Mouse (Mus musculus): ENCODE measurements around the gene Hs1bp3. TPM values are rescaled to one million over a fixed set of nuclear protein-coding genes. Genes with fewer than 3 reads are reported as not detected.

Hs1bp3 gene
- polyA plus RNA-seq, 1 experiment from 2014 or later: 19.0 TPM

- Histone ChIP-seq H3K9me3 (peaks cover 3% of the 10 kb centered on the region; the same call in 1 of the 2 replicates), H3K27me3 (no peaks in the 10 kb centered on the region), H3K27ac (no peak overlapping the region), H3K36me3 (no peaks in the 10 kb centered on the region), H3K4me3 (no peak overlapping the region), H3K9ac (no peak overlapping the region), H3K4me1 (peaks cover 12% of the 10 kb centered on the region), H3K4me2 (no peak overlapping the region)
- ATAC-seq (ENCODE audit: insufficient number of reproducible peaks, insufficient read depth, low FRiP score, low TSS enrichment, low read depth): no peak
- WGBS: 91% methylated on average over 4 of the region's 4 CpGs
Measured at GRCm38 (mm10) chr12:8355011-8355410, 41.8 kb downstream of the Hs1bp3 start.

- no peak overlapping the region for H3K4me3 ChIP-seq
- peaks cover 3% of the 10 kb centered on the region; the same call in 1 of the 2 replicates for H3K9me3 ChIP-seq
- WGBS: 50% methylated on average over 5 of the region's 5 CpGs
- no peak for ATAC-seq (ENCODE audit: insufficient number of reproducible peaks, insufficient read depth, low FRiP score, low TSS enrichment, low read depth)
- H3K9ac ChIP-seq: 0 out of 2 replicates have a peak overlapping the region, but pooled peaks have one; percentile 40
- H3K27ac ChIP-seq: peak overlapping the region; percentile 66
- H3K4me1 ChIP-seq: peaks cover 10% of the 10 kb centered on the region
- no peaks in the 10 kb centered on the region for H3K36me3 ChIP-seq
- 0 out of 2 replicates have a peak overlapping the region, but pooled peaks have one; percentile 7 for H3K4me2 ChIP-seq
- H3K27me3 ChIP-seq: no peaks in the 10 kb centered on the region
Measured at GRCm38 (mm10) chr12:8357449-8357848, 44.2 kb downstream of the Hs1bp3 start.

- 80% methylated on average over 5 of the region's 5 CpGs for WGBS
Measured at GRCm38 (mm10) chr12:8358344-8358966, 45.2 kb downstream of the Hs1bp3 start.

GRCm38 (mm10) chr12:8359418-8360112, 46.3 kb downstream of the Hs1bp3 start:
- H3K27ac ChIP-seq: no peak overlapping the region
- H3K9ac ChIP-seq: no peak overlapping the region
- H3K4me3 ChIP-seq: no peak overlapping the region
- H3K36me3 ChIP-seq: no peaks in the 10 kb centered on the region
- peaks cover 3% of the 10 kb centered on the region; the same call in 1 of the 2 replicates for H3K9me3 ChIP-seq
- peaks cover 10% of the 10 kb centered on the region for H3K4me1 ChIP-seq
- no peak for ATAC-seq (ENCODE audit: insufficient number of reproducible peaks, insufficient read depth, low FRiP score, low TSS enrichment, low read depth)
- H3K4me2 ChIP-seq: no peak overlapping the region
- no peaks in the 10 kb centered on the region for H3K27me3 ChIP-seq
- 97% methylated on average over 3 of the region's 3 CpGs for WGBS

More at GRCm38 (mm10) chr12:8358344-8358966, 45.2 kb downstream of the Hs1bp3 start:
- H3K4me3 ChIP-seq: no peak overlapping the region
- no peaks in the 10 kb centered on the region for H3K27me3 ChIP-seq
- no peak for ATAC-seq (ENCODE audit: insufficient number of reproducible peaks, insufficient read depth, low FRiP score, low TSS enrichment, low read depth)
- no peak overlapping the region for H3K4me2 ChIP-seq
- H3K9ac ChIP-seq: no peak overlapping the region
- peaks cover 3% of the 10 kb centered on the region; the same call in 1 of the 2 replicates for H3K9me3 ChIP-seq
- H3K4me1 ChIP-seq: peaks cover 10% of the 10 kb centered on the region
- H3K27ac ChIP-seq: peak overlapping the region; percentile 66
- no peaks in the 10 kb centered on the region for H3K36me3 ChIP-seq

- H3K27ac ChIP-seq: no peak overlapping the region
- 63% methylated on average over 5 of the region's 5 CpGs for WGBS
- H3K27me3 ChIP-seq: no peaks in the 10 kb centered on the region
- H3K9me3 ChIP-seq: no peaks in the 10 kb centered on the region
- no peak overlapping the region for H3K4me3 ChIP-seq
- no peak for ATAC-seq (ENCODE audit: insufficient number of reproducible peaks, insufficient read depth, low FRiP score, low TSS enrichment, low read depth)
- H3K36me3 ChIP-seq: no peaks in the 10 kb centered on the region
- H3K9ac ChIP-seq: no peak overlapping the region
- H3K4me1 ChIP-seq: peaks cover 15% of the 10 kb centered on the region
- no peak overlapping the region for H3K4me2 ChIP-seq
Measured at GRCm38 (mm10) chr12:8361866-8362265, 48.6 kb downstream of the Hs1bp3 start.

GRCm38 (mm10) chr12:8362400-8362799, 49.2 kb downstream of the Hs1bp3 start:
- H3K4me3 ChIP-seq: no peak overlapping the region
- no peak overlapping the region for H3K27ac ChIP-seq
- H3K27me3 ChIP-seq: no peaks in the 10 kb centered on the region
- H3K9ac ChIP-seq: no peak overlapping the region
- peaks cover 15% of the 10 kb centered on the region for H3K4me1 ChIP-seq
- no peaks in the 10 kb centered on the region for H3K9me3 ChIP-seq
- 71% methylated on average over 7 of the region's 7 CpGs for WGBS
- no peaks in the 10 kb centered on the region for H3K36me3 ChIP-seq
- H3K4me2 ChIP-seq: no peak overlapping the region
- ATAC-seq (ENCODE audit: insufficient number of reproducible peaks, insufficient read depth, low FRiP score, low TSS enrichment, low read depth): no peak

- 23% methylated on average over 6 of the region's 6 CpGs for WGBS
- H3K9me3 ChIP-seq: no peaks in the 10 kb centered on the region
Measured at GRCm38 (mm10) chr12:8364321-8364838, 51.1 kb downstream of the Hs1bp3 start.

GRCm38 (mm10) chr12:8365336-8365735, 52.1 kb downstream of the Hs1bp3 start:
- H3K27ac ChIP-seq: no peak overlapping the region
- no peaks in the 10 kb centered on the region for H3K27me3 ChIP-seq
- H3K9me3 ChIP-seq: no peaks in the 10 kb centered on the region
- no peaks in the 10 kb centered on the region for H3K36me3 ChIP-seq
- ATAC-seq (ENCODE audit: insufficient number of reproducible peaks, insufficient read depth, low FRiP score, low TSS enrichment, low read depth): no peak
- no peak overlapping the region for H3K4me2 ChIP-seq
- WGBS: 63% methylated on average over 7 of the region's 7 CpGs
- H3K4me1 ChIP-seq: peaks cover 5% of the 10 kb centered on the region
- H3K4me3 ChIP-seq: no peak overlapping the region
- H3K9ac ChIP-seq: no peak overlapping the region

More at GRCm38 (mm10) chr12:8364321-8364838, 51.1 kb downstream of the Hs1bp3 start:
- Histone ChIP-seq H3K27me3 (no peaks in the 10 kb centered on the region), H3K9ac (no peak overlapping the region), H3K4me1 (peaks cover 5% of the 10 kb centered on the region), H3K27ac (no peak overlapping the region), H3K4me3 (no peak overlapping the region), H3K36me3 (no peaks in the 10 kb centered on the region), H3K4me2 (no peak overlapping the region)
- no peak for ATAC-seq (ENCODE audit: insufficient number of reproducible peaks, insufficient read depth, low FRiP score, low TSS enrichment, low read depth)

- H3K9ac ChIP-seq: no peak overlapping the region
- H3K9me3 ChIP-seq: no peaks in the 10 kb centered on the region
- H3K27me3 ChIP-seq: no peaks in the 10 kb centered on the region
- WGBS: 63% methylated on average over 5 of the region's 5 CpGs
- H3K27ac ChIP-seq: no peak overlapping the region
- no peaks in the 10 kb centered on the region for H3K36me3 ChIP-seq
- peaks cover 5% of the 10 kb centered on the region for H3K4me1 ChIP-seq
- H3K4me2 ChIP-seq: no peak overlapping the region
- ATAC-seq (ENCODE audit: insufficient number of reproducible peaks, insufficient read depth, low FRiP score, low TSS enrichment, low read depth): no peak
- H3K4me3 ChIP-seq: no peak overlapping the region
Measured at GRCm38 (mm10) chr12:8365905-8366576, 52.8 kb downstream of the Hs1bp3 start.

GRCm38 (mm10) chr12:8366688-8367087, 53.5 kb downstream of the Hs1bp3 start:
- WGBS: 62% methylated on average over 3 of the region's 3 CpGs
- H3K27me3 ChIP-seq: no peaks in the 10 kb centered on the region
- no peaks in the 10 kb centered on the region for H3K36me3 ChIP-seq
- H3K27ac ChIP-seq: no peak overlapping the region
- no peak overlapping the region for H3K4me2 ChIP-seq
- ATAC-seq (ENCODE audit: insufficient number of reproducible peaks, insufficient read depth, low FRiP score, low TSS enrichment, low read depth): no peak
- no peak overlapping the region for H3K4me3 ChIP-seq
- H3K9me3 ChIP-seq: no peaks in the 10 kb centered on the region
- peaks cover 5% of the 10 kb centered on the region for H3K4me1 ChIP-seq
- no peak overlapping the region for H3K9ac ChIP-seq

GRCm38 (mm10) chr12:8371746-8372510, 58.7 kb downstream of the Hs1bp3 start:
- Histone ChIP-seq H3K4me2 (no peak overlapping the region), H3K27me3 (no peaks in the 10 kb centered on the region), H3K9ac (no peak overlapping the region), H3K4me1 (no peaks in the 10 kb centered on the region), H3K27ac (no peak overlapping the region), H3K4me3 (no peak overlapping the region), H3K9me3 (no peaks in the 10 kb centered on the region), H3K36me3 (no peaks in the 10 kb centered on the region)
- WGBS: 70% methylated on average over 5 of the region's 5 CpGs
- no peak for ATAC-seq (ENCODE audit: insufficient number of reproducible peaks, insufficient read depth, low FRiP score, low TSS enrichment, low read depth)

Measured in embryonic facial prominence, embryonic 13.5 days (tissue).